Mouse (Mus musculus): ENCODE results near the gene 1190005I06Rik. TPM values are rescaled to one million over a fixed set of nuclear protein-coding genes. Genes with fewer than 3 reads are reported as not detected.

Gene 1190005I06Rik
- polyA plus RNA-seq, 1 experiment from 2014 or later = 17.3 TPM

GRCm38 (mm10) chr8:120585521-120585920 lies 61.9 kb downstream of the 1190005I06Rik start:
- Histone ChIP-seq H3K36me3 (0 out of 2 replicates have a peak, but pooled peaks cover 3% of the 10 kb centered on the region), H3K27me3 (no peaks in the 10 kb centered on the region), H3K4me1 (replicated peaks) (peaks cover 12% of the 10 kb centered on the region), H3K27ac (replicated peaks) (no peak overlapping the region), H3K4me3 (no peak overlapping the region), H3K9me3 (no peaks in the 10 kb centered on the region), H3K4me2 (no peak overlapping the region), H3K9ac (no peak overlapping the region)
- no peak for ATAC-seq (ENCODE audit: low FRiP score, low read depth)
- 91% methylated on average over 10 of the region's 10 CpGs for WGBS

DNA sequence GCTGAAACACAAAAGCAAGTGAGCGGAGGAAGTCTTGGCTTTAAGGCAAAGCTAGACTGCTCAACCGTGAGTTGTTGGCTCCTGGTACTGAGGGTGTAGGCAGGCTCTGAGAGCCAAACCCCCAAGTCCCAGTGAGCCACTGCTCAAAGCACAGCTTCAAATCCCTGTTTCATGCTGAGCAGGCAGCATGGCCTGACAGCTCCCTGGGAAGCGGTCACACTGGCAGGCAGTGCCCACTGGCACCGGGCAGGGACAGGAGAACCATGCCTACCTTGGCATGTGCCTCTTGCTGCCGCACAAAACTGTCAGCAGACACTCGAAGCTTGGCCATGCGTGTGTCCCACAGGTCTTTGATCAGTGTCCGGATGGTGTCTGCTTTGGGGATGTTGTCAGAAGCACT lies 65.6 kb downstream of the 1190005I06Rik start:
- ATAC-seq (ENCODE audit: low FRiP score, low read depth) = no peak
- Histone ChIP-seq H3K36me3 (peaks cover 37% of the 10 kb centered on the region), H3K9me3 (no peaks in the 10 kb centered on the region), H3K4me3 (no peak overlapping the region), H3K9ac (no peak overlapping the region), H3K27me3 (no peaks in the 10 kb centered on the region), H3K4me2 (no peak overlapping the region), H3K27ac (replicated peaks) (0 out of 2 replicates have a peak overlapping the region, but pooled peaks have one; percentile 16), H3K4me1 (replicated peaks) (peaks cover 7% of the 10 kb centered on the region)
- 83% methylated on average over 8 of the region's 8 CpGs for WGBS

DNA sequence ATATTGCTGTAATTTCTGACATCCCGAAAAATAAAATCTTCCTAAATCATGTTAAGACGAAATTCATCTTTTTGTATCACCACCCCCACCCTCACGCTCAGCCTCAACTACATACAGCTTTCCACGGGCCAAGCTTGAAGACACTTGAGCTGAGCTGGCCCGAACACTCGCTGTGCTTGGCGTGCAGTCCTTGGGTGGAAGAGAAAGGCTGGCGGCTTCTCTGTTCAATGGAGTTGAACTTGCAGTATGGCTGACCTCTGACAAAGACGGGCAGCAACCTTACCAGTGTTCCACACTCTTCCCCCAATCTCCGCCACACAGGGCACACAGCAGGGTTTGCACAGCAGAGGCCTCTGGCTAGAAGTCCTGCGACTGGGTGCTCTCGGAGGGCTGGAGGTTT lies 66.1 kb downstream of the 1190005I06Rik start:
- H3K4me2 ChIP-seq = no peak overlapping the region
- WGBS = 89% methylated on average over 12 of the region's 12 CpGs
- H3K4me1 ChIP-seq (replicated peaks) = peaks cover 7% of the 10 kb centered on the region
- H3K4me3 ChIP-seq = no peak overlapping the region
- H3K36me3 ChIP-seq = peaks cover 41% of the 10 kb centered on the region
- H3K9me3 ChIP-seq = no peaks in the 10 kb centered on the region
- no peak for ATAC-seq (ENCODE audit: low FRiP score, low read depth)
- H3K27ac ChIP-seq (replicated peaks) = no peak overlapping the region
- no peaks in the 10 kb centered on the region for H3K27me3 ChIP-seq
- H3K9ac ChIP-seq = no peak overlapping the region

DNA sequence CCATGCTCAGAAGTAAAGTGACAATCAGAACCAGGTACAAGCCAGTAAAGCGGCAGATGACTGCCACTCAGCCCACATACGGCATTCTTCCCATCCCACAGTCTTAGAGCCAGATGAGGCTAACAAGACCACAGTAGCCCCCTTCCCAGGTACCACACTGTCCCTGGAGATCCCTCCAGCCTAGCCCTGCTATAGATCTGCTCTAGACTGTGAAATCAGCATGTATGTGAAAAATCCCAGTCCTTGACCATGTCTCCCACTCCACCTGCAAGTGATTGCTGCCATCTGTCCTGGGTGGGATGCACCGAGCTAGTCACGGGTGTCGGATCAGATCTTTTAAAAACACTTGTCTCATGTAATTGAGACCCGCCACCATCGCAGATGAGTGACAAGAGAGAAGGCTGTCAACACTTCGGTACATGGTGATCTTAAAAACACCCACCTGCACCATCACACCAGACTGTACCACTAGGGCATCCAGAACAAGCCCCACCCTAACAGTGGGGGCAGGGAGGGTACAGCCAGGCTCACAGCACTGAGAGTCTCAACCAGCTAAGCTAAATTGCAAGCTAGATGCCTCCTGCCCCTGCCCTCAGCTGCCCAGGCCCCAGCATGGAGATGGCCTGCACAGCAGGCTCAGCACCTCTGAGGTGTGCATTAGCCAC lies 67.0 kb downstream of the 1190005I06Rik start:
- ATAC-seq (ENCODE audit: low FRiP score, low read depth) = no peak
- no peaks in the 10 kb centered on the region for H3K27me3 ChIP-seq
- H3K4me3 ChIP-seq = no peak overlapping the region
- WGBS = 88% methylated on average over 8 of the region's 8 CpGs
- peaks cover 7% of the 10 kb centered on the region for H3K4me1 ChIP-seq (replicated peaks)
- no peak overlapping the region for H3K27ac ChIP-seq (replicated peaks)
- peaks cover 48% of the 10 kb centered on the region for H3K36me3 ChIP-seq
- H3K9ac ChIP-seq = no peak overlapping the region
- no peak overlapping the region for H3K4me2 ChIP-seq
- no peaks in the 10 kb centered on the region for H3K9me3 ChIP-seq

DNA sequence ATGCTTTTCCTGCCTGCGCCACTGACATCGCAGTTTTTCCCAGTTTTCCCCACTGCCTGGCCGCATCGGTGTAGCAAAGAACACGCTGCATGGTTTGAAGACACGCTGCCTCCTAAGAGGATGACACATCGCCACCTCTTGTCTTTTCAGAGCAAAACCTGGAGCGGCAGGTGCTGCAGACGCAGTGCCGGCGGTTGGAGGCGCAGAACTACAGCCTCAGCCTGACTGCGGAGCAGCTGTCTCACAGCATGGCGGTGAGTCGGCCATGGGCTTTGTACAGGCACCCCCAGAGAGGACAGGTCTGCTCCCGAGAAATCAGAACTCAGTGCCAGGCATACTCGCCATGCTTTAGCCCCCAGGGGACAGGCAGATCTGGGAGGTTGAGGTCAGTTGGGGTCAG lies 69.6 kb downstream of the 1190005I06Rik start:
- 76% methylated on average over 17 of the region's 17 CpGs for WGBS
- no peak overlapping the region for H3K4me3 ChIP-seq
- no peak for ATAC-seq (ENCODE audit: low FRiP score, low read depth)
- no peaks in the 10 kb centered on the region for H3K9me3 ChIP-seq
- peaks cover 73% of the 10 kb centered on the region for H3K36me3 ChIP-seq
- H3K4me1 ChIP-seq (replicated peaks) = peaks cover 10% of the 10 kb centered on the region
- H3K27me3 ChIP-seq = no peaks in the 10 kb centered on the region
- H3K4me2 ChIP-seq = no peak overlapping the region
- no peak overlapping the region for H3K27ac ChIP-seq (replicated peaks)
- no peak overlapping the region for H3K9ac ChIP-seq

DNA sequence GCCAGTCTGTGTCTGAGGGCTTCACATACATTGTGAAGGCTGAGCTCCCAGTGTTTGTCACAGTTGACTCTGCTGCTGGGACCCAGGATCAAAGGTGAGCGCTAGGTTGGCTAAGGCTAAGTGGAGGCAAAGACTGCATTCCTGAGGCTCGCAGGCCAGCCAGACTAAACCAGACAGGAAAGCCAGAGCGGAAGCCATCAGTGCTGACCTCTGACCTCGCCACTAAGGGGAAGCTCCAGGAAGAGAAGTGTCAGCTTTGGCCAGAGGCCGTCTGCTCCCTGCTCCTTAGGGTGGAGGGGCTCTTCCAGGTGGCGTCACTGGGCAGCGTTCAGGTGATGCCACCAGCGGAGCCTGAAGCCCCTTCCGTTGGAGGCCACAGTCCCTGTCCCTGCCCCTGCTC lies 71.6 kb downstream of the 1190005I06Rik start:
- Histone ChIP-seq H3K27me3 (no peaks in the 10 kb centered on the region), H3K27ac (replicated peaks) (no peak overlapping the region), H3K4me2 (no peak overlapping the region), H3K9ac (no peak overlapping the region), H3K4me3 (no peak overlapping the region), H3K4me1 (replicated peaks) (peaks cover 15% of the 10 kb centered on the region), H3K9me3 (no peaks in the 10 kb centered on the region), H3K36me3 (peaks cover 87% of the 10 kb centered on the region)
- no peak for ATAC-seq (ENCODE audit: low FRiP score, low read depth)
- WGBS = 68% methylated on average over 9 of the region's 9 CpGs

- Histone ChIP-seq H3K4me2 (no peak overlapping the region), H3K4me1 (replicated peaks) (peaks cover 17% of the 10 kb centered on the region), H3K9ac (no peak overlapping the region), H3K27me3 (no peaks in the 10 kb centered on the region), H3K27ac (replicated peaks) (no peak overlapping the region), H3K4me3 (no peak overlapping the region), H3K36me3 (peaks cover 82% of the 10 kb centered on the region), H3K9me3 (no peaks in the 10 kb centered on the region)
- 75% methylated on average over 19 of the region's 19 CpGs for WGBS
- no peak for ATAC-seq (ENCODE audit: low FRiP score, low read depth)
Measured at GRCm38 (mm10) chr8:120574941-120575340, 72.5 kb downstream of the 1190005I06Rik start.

- H3K4me1 ChIP-seq (replicated peaks) = peaks cover 17% of the 10 kb centered on the region
- no peak overlapping the region for H3K27ac ChIP-seq (replicated peaks)
- H3K36me3 ChIP-seq = peaks cover 81% of the 10 kb centered on the region
- H3K9ac ChIP-seq = no peak overlapping the region
- H3K4me3 ChIP-seq = no peak overlapping the region
- no peaks in the 10 kb centered on the region for H3K27me3 ChIP-seq
- H3K9me3 ChIP-seq = no peaks in the 10 kb centered on the region
- H3K4me2 ChIP-seq = no peak overlapping the region
- WGBS = 67% methylated on average over 11 of the region's 11 CpGs
- no peak for ATAC-seq (ENCODE audit: low FRiP score, low read depth)
Measured at GRCm38 (mm10) chr8:120573866-120574265, 73.6 kb downstream of the 1190005I06Rik start.

DNA sequence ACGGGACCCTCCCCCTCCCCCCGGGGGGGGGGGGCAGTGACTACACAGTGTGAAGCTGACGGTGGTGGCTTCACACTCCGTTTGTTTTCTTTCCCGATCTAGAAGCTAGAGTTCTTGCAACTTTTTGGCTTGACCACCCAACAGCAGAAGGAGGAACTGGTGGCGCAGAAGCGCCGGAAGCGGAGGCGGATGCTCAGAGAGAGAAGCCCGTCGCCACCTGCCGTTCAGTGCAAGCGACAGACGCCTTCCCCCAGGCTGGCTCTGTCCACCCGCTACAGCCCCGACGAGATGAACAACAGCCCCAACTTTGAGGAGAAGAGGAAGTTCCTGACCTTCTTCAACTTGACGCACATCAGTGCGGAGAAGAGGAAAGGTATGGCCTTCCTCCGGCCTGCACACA lies 74.9 kb downstream of the 1190005I06Rik start:
- ATAC-seq (ENCODE audit: low FRiP score, low read depth) = no peak
- no peak overlapping the region for H3K9ac ChIP-seq
- 70% methylated on average over 21 of the region's 21 CpGs for WGBS
- H3K4me2 ChIP-seq = no peak overlapping the region
- H3K4me1 ChIP-seq (replicated peaks) = peaks cover 10% of the 10 kb centered on the region; the same call in 1 of the 2 replicates
- H3K27me3 ChIP-seq = no peaks in the 10 kb centered on the region
- H3K4me3 ChIP-seq = no peak overlapping the region
- no peaks in the 10 kb centered on the region for H3K9me3 ChIP-seq
- H3K36me3 ChIP-seq = peaks cover 82% of the 10 kb centered on the region
- no peak overlapping the region for H3K27ac ChIP-seq (replicated peaks)

GRCm38 (mm10) chr8:120571561-120571960 lies 75.9 kb downstream of the 1190005I06Rik start:
- ATAC-seq (ENCODE audit: low FRiP score, low read depth) = no peak
- peaks cover 15% of the 10 kb centered on the region for H3K4me1 ChIP-seq (replicated peaks)
- 71% methylated on average over 8 of the region's 8 CpGs for WGBS

DNA sequence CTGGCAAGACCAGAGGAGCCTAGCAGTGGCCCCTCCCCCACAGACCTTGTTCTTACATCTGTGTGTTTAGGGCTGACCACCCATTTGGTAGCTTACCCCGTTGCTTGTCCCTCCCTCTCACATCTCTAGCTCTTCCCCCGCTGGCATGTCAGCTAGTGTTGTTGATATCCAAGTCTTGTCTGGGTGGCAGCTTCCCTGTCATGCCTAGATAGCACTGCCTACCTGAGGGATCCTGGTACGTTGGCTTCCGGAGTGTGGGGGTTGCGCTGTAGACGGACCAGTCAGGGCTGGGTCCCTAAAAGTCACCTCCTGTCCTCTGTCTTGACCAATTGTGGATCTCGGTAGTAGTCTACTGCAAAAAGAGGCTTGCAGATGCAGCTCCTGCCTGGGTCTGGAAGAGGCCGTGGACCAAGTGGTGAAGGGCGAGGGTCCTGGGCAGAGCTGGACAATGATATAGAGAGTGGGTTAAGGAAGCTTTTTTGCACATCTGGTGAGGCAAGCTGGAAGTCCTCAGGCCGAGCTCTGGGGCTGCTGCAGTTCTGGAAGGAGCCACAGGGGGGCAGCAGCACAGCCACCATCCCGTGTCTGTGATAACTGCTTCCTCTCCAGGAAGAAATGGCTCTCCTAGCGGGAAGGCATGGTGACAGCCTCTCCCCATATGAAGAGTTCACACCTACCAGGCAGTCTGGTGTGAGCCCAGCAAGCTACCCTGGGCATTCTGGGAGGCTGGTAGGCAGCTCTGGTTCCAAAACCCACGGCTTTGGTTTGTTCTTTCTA lies 77.3 kb downstream of the 1190005I06Rik start:
- Histone ChIP-seq H3K27ac (replicated peaks) (no peak overlapping the region), H3K36me3 (peaks cover 64% of the 10 kb centered on the region), H3K4me3 (no peak overlapping the region), H3K9ac (no peak overlapping the region), H3K4me2 (no peak overlapping the region), H3K4me1 (replicated peaks) (peaks cover 29% of the 10 kb centered on the region), H3K27me3 (no peaks in the 10 kb centered on the region), H3K9me3 (no peaks in the 10 kb centered on the region)
- ATAC-seq (ENCODE audit: low FRiP score, low read depth) = 0 out of 2 replicates have a peak, but pooled peaks have one; percentile 6
- 59% methylated on average over 13 of the region's 13 CpGs for WGBS

More at GRCm38 (mm10) chr8:120571561-120571960, 75.9 kb downstream of the 1190005I06Rik start:
- Histone ChIP-seq H3K4me2 (no peak overlapping the region), H3K9me3 (no peaks in the 10 kb centered on the region), H3K27me3 (no peaks in the 10 kb centered on the region), H3K4me3 (no peak overlapping the region), H3K9ac (no peak overlapping the region), H3K36me3 (peaks cover 77% of the 10 kb centered on the region), H3K27ac (replicated peaks) (no peak overlapping the region)

GRCm38 (mm10) chr8:120569123-120569522 lies 78.3 kb downstream of the 1190005I06Rik start:
- Histone ChIP-seq H3K9ac (no peak overlapping the region), H3K27ac (replicated peaks) (no peak overlapping the region), H3K4me1 (replicated peaks) (peaks cover 39% of the 10 kb centered on the region), H3K27me3 (no peaks in the 10 kb centered on the region), H3K36me3 (peaks cover 54% of the 10 kb centered on the region), H3K9me3 (no peaks in the 10 kb centered on the region), H3K4me3 (no peak overlapping the region), H3K4me2 (no peak overlapping the region)
- 96% methylated on average over 17 of the region's 17 CpGs for WGBS
- ATAC-seq (ENCODE audit: low FRiP score, low read depth) = no peak

Measured in hindbrain, embryonic 15.5 days (tissue).